Mouse (Mus musculus) midbrain, embryonic 15.5 days (tissue): ENCODE results near the gene Wdr62. TPM values are rescaled to one million over a fixed set of nuclear protein-coding genes. Genes with fewer than 3 reads are reported as not detected.
"Not testable (repeated sequence)": the region's sequence is repeated elsewhere in the genome, so short reads cannot be mapped to it uniquely, and the experiment has no call there.

Experiments
- ATAC-seq: fragments of 200-750 bp; cut with Nextera tagmentation; replicated peaks from 2 replicates; pipeline ENCODE4 v1.8.0; 2017; ENCODE audit warnings: moderate TSS enrichment
- H3K27ac ChIP-seq: fragments of 300-500 bp; sonication (generic); 2 replicates; pipeline ENCODE4 v1.5.1; 2015; ENCODE audit warnings: mild to moderate bottlenecking, inconsistent platforms
- H3K27me3 ChIP-seq: fragments of 300-500 bp; sonication (generic); replicated peaks from 2 replicates; pipeline ENCODE4 v1.6.1; 2015; ENCODE audit warnings: inconsistent platforms
- H3K36me3 ChIP-seq: fragments of 300-500 bp; sonication (generic); replicated peaks from 2 replicates; pipeline ENCODE4 v1.6.1; 2015; ENCODE audit warnings: inconsistent platforms
- H3K4me1 ChIP-seq: fragments of 300-500 bp; sonication (generic); 2 replicates; pipeline ENCODE4 v1.6.1; 2015; ENCODE audit warnings: inconsistent platforms
- H3K4me2 ChIP-seq: fragments of 300-500 bp; sonication (generic); 2 replicates; pipeline ENCODE4 v1.6.1; 2015; ENCODE audit warnings: inconsistent platforms, mild to moderate bottlenecking, moderate library complexity
- H3K4me3 ChIP-seq: fragments of 300-500 bp; sonication (generic); 2 replicates; pipeline ENCODE4 v1.5.1; 2015; ENCODE audit warnings: mild to moderate bottlenecking, inconsistent platforms
- H3K9ac ChIP-seq: fragments of 300-500 bp; sonication (generic); 2 replicates; pipeline ENCODE4 v1.6.1; 2015; ENCODE audit warnings: mild to moderate bottlenecking, inconsistent platforms
- H3K9me3 ChIP-seq: fragments of 300-500 bp; sonication (generic); 2 replicates; pipeline ENCODE4 v1.6.1; 2016; ENCODE audit warnings: inconsistent platforms
- WGBS: fragments of 180-500 bp; shearing (Covaris S2); methylation state at CpG from one replicate; pipeline ENCODE4 v1.1.7; 2015; ENCODE audit warnings: mixed read lengths; 5-methylcytosine and 5-hydroxymethylcytosine counted together
- polyA plus RNA-seq: library from polyadenylated mRNA; unstranded; fragments of >200 nt; fragmentation: Nextera tagmentation; extraction: Ambion mirVana; gene quantifications from 2 replicates; pipeline ENCODE4 v1.2.1, GENCODE M21; 2015

The Wdr62 gene
- polyA plus RNA-seq, 1 experiment from 2014 or later: 3.8 TPM

DNA sequence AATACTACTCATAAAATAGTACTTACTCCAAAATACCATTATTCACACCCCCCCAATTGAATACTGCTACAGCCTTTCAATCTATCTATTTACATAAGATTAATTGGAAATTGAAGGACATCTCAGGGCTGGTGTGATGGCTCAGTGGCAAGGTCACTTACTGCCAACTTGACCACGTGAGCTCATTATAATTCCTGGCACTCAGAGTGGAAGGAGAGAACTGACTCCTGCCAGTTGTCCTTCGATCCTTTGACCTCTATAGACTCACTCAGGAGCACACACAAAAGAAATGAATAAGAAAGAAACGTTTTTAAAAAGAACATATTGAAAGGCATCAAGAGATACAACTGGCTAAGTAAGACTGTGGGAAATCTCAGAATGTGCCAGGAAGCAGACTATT lies 64.3 kb downstream of the Wdr62 start:
- Histone ChIP-seq H3K27ac (0 out of 2 replicates have a peak overlapping the region, but pooled peaks have one; percentile 59), H3K9ac (no peak overlapping the region), H3K4me1 (peaks cover 17% of the 10 kb centered on the region), H3K4me2 (no peak overlapping the region), H3K9me3 (no peaks in the 10 kb centered on the region), H3K4me3 (no peak overlapping the region), H3K27me3 (no peaks in the 10 kb centered on the region), H3K36me3 (no peaks in the 10 kb centered on the region)
- no peak for ATAC-seq
- WGBS: 63% methylated on average over 3 of the region's 3 CpGs

DNA sequence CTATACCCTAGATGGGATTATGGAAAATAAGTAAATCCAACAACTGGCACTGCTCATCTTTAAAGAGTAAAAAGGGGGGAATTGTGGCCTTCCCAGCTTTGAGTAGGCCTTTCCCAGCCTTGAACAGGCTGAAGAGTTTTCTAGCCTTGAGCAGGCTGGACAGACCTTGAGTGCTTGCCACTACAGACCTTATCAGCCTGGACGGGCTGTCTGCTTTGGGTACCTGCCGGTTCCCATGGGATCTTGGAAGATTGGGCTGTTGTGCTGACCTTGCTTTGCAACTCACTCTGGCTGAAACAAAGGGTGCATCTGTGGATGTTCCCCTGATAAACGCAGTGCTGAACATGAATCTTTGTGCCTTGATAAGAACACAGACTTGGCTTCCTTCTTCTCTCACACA lies 66.3 kb downstream of the Wdr62 start:
- H3K4me3 ChIP-seq: no peak overlapping the region
- H3K9me3 ChIP-seq: no peaks in the 10 kb centered on the region
- H3K9ac ChIP-seq: no peak overlapping the region
- H3K4me1 ChIP-seq: peaks cover 5% of the 10 kb centered on the region
- ATAC-seq: no peak
- no peaks in the 10 kb centered on the region for H3K27me3 ChIP-seq
- H3K27ac ChIP-seq: no peak overlapping the region
- 89% methylated on average over 3 of the region's 3 CpGs for WGBS
- no peak overlapping the region for H3K4me2 ChIP-seq
- no peaks in the 10 kb centered on the region for H3K36me3 ChIP-seq

DNA sequence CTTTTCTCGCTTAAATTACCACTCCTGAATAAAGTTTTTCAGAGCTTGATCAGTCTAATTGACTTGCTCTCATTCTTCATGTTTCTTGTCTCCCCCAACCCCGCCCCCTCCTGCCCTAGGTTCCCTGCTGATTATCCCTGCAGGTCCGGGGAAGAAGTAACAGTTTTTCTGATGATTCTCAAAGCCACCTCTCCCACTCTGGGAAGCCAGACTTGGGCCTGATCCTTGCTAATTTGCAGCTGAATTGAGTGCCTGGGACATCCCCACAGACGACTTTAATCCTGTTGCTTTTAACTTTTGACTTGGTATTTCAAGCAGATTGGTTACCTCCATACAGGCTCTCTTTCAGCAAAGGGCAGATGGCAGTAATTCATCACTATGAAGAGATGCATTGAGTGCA lies 69.2 kb downstream of the Wdr62 start:
- no peaks in the 10 kb centered on the region for H3K9me3 ChIP-seq
- 21% methylated on average over 4 of the region's 4 CpGs for WGBS
- no peaks in the 10 kb centered on the region for H3K36me3 ChIP-seq
- H3K4me3 ChIP-seq: no peak overlapping the region
- ATAC-seq: no peak
- H3K4me1 ChIP-seq: no peaks in the 10 kb centered on the region
- no peaks in the 10 kb centered on the region for H3K27me3 ChIP-seq
- H3K4me2 ChIP-seq: no peak overlapping the region
- no peak overlapping the region for H3K27ac ChIP-seq
- no peak overlapping the region for H3K9ac ChIP-seq

DNA sequence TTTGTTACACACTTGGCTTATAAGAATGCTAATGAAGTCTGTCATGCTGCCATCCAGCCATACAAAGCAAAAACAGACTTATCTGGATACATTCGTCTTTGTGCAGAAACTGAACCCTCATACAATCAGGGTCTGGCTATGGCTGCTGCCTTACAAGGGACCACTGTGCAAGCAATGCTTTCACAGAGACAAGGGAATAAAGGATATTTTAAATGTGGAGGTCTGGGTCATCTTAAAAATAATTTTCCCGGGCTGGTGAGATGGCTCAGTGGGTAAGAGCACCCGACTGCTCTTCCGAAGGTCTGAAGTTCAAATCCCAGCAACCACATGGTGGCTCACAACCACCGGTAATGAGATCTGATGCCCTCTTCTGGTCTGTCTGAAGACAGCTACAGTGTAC lies 73.9 kb downstream of the Wdr62 start:
- H3K4me2 ChIP-seq, H3K27me3 ChIP-seq, ATAC-seq, H3K9me3 ChIP-seq, H3K4me3 ChIP-seq, H3K9ac ChIP-seq, H3K4me1 ChIP-seq, H3K36me3 ChIP-seq, H3K27ac ChIP-seq: not testable (repeated sequence)
- 56% methylated on average over 5 of the region's 5 CpGs for WGBS

DNA sequence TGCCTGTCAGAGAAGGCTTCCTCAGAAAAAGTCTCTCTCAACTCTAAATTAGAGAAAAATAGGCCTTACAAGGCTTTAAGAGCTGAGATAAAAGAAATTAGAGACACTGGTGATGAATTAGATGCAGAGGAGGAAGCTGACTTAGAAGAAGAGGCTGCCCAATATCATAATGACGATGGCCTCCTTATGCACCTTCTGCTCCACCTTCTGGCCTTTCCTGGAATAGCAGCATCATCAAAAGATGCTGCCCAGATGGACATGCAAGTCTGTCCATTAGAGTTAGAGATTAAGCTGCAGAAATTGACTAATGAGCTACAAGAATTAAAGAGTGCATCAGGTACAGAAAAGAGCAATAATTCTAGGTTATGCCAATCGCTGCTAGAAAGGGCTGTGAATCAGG lies 74.8 kb downstream of the Wdr62 start:
- Histone ChIP-seq H3K4me1 (no peaks in the 10 kb centered on the region), H3K9ac (no peak overlapping the region), H3K9me3 (no peaks in the 10 kb centered on the region), H3K27ac (no peak overlapping the region), H3K36me3 (no peaks in the 10 kb centered on the region), H3K27me3 (no peaks in the 10 kb centered on the region; the same call in 1 of the 2 replicates), H3K4me2 (no peak overlapping the region), H3K4me3 (no peak overlapping the region)
- 5% methylated on average over 2 of the region's 2 CpGs for WGBS
- ATAC-seq: no peak

DNA sequence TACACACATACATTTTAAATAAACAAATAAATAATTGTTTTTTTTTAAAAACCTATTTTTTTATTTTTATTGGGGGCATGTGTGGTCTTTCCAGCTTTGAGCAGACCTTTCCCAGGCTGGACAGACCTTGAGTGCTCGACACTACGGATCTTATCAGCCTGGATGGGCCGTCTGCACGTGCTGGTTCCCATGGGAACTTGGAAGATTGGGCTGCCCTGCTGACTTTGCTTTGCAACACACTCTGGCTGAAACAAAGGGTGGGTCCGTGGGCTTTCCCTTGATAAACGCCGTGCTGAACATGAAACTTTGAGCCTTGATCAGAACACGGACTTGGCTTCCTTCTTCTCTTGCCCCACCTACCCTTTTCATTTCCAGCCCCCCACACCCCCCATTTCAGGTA lies 75.8 kb downstream of the Wdr62 start:
- ATAC-seq: no peak
- Histone ChIP-seq H3K4me1 (no peaks in the 10 kb centered on the region), H3K27me3 (no peaks in the 10 kb centered on the region; the same call in 1 of the 2 replicates), H3K4me2 (no peak overlapping the region), H3K4me3 (no peak overlapping the region), H3K9ac (no peak overlapping the region), H3K9me3 (no peaks in the 10 kb centered on the region), H3K27ac (no peak overlapping the region), H3K36me3 (no peaks in the 10 kb centered on the region)
- WGBS: 19% methylated on average over 8 of the region's 8 CpGs

DNA sequence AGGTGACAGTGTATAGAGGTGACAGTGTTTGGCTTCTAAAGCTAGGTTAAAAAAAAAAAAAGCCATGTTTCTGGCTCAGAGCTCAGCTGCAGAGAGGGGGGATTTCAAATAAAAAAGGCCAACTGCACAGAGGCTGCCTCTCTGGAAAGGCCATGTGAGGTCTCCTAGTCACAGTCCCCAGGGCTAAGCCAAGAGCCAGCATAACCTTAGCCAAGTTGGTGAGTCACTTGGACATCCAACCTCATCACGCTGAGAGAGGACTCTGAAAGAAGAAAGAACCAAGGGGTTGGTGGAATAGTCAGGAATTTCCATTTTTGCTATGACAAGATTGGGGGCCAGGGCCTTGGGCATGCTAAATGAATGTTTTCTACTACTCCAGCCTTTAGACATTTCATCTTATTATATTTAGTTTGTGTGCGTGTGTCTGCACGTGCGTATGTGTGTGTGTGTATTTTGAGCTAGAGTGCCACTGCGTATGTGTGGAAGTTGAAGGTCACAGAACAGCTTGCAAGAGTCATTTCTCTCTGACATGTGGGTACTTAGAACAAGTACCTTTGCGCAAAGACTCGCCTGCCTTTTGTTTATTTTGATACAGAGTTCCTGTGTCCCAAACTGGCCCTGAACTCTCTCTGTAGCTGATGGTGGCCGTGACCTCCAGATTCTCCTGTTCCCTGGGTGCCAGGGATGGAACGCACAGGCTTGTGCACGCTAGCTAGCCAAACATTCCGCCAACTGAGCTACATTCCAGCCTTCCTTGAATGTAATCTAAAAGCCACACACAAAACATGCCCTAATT lies 77.1 kb downstream of the Wdr62 start:
- Histone ChIP-seq H3K4me3 (no peak overlapping the region), H3K9ac (no peak overlapping the region), H3K4me2 (no peak overlapping the region), H3K27me3 (no peaks in the 10 kb centered on the region; the same call in 1 of the 2 replicates), H3K27ac (no peak overlapping the region), H3K4me1 (peaks cover 4% of the 10 kb centered on the region; the same call in 1 of the 2 replicates), H3K9me3 (no peaks in the 10 kb centered on the region), H3K36me3 (no peaks in the 10 kb centered on the region)
- no peak for ATAC-seq
- 85% methylated on average over 11 of the region's 11 CpGs for WGBS

DNA sequence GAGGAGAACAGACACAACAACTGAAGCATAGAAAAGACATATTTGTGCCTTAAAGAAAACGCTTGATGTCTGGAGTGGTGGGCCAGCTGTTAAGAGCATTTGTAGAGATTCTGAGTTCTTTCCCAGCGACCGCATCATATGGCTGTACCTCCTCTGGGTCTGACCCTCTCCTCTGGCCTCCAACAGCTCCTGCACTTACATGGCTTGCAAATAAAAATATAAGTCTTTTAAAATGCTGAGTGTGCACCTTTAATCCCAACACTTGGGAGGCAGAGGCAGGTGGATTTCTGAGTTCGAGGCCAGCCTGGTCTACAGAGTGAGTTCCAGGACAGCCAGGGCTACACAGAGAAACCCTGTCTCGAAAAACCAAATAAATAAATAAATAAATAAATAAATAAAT lies 79.6 kb downstream of the Wdr62 start:
- H3K36me3 ChIP-seq, H3K27ac ChIP-seq, H3K4me3 ChIP-seq, ATAC-seq, H3K4me1 ChIP-seq, H3K9me3 ChIP-seq, H3K27me3 ChIP-seq, H3K4me2 ChIP-seq, H3K9ac ChIP-seq: not testable (repeated sequence)
- 87% methylated on average over 5 of the region's 5 CpGs for whole genome bisulfite sequencing

DNA sequence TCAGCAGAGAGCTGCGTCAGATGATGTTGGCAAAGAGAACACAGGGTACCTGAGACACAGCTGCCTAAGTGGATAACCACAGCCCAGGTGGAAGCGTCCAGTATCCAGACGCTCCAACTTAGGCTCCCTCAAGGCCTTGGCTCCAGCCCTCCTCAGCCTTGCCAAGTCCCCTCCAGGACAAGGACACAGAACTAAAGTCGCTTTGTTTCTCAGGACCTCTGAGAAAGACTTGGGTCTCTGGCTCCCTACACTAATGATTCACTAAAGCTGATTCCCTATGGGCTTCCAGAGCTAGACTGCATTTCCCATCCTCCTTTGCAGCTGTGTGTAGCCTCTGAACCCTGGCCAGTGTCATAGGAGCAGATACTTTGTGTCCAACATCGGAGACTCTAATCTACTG lies 80.0 kb downstream of the Wdr62 start:
- no peak overlapping the region for H3K27ac ChIP-seq
- no peak for ATAC-seq
- H3K4me3 ChIP-seq: no peak overlapping the region
- H3K9ac ChIP-seq: no peak overlapping the region
- H3K4me1 ChIP-seq: peaks cover 7% of the 10 kb centered on the region
- no peaks in the 10 kb centered on the region for H3K36me3 ChIP-seq
- H3K4me2 ChIP-seq: no peak overlapping the region
- H3K9me3 ChIP-seq: no peaks in the 10 kb centered on the region
- H3K27me3 ChIP-seq: no peaks in the 10 kb centered on the region; the same call in 1 of the 2 replicates
- 83% methylated on average over 5 of the region's 5 CpGs for WGBS

DNA sequence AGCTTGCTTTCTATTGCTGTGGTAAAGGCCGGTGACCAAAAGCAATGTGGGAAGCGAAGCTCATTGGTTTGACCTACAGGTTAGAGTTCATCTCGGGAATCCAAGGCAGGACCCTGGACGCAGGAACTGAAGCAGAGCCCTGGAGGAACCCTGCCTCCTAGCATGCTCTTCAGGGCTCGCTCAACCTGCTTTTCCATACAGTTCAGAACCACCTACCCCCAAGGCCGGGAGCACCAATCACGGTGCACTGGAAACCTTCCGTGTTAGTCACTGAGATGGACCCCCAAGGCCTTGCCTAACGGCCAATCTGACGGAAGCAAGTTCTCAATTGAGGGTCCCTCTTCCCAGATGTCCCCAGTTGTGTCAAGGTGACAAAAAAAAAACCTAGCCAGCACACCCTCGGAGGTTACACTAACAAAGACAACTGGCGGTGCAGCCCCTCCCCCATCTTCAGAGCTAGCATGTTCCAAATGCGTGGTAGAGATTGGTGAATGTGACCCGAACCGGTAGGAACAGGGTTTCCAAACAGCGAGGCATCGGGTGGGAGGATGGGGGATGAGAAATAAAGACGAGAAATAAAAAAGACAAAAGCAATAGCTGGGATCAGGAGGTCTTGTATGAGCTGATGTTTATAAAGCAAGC lies 80.6 kb downstream of the Wdr62 start:
- no peak overlapping the region for H3K4me2 ChIP-seq
- ATAC-seq: no peak
- 76% methylated on average over 18 of the region's 18 CpGs for WGBS

DNA sequence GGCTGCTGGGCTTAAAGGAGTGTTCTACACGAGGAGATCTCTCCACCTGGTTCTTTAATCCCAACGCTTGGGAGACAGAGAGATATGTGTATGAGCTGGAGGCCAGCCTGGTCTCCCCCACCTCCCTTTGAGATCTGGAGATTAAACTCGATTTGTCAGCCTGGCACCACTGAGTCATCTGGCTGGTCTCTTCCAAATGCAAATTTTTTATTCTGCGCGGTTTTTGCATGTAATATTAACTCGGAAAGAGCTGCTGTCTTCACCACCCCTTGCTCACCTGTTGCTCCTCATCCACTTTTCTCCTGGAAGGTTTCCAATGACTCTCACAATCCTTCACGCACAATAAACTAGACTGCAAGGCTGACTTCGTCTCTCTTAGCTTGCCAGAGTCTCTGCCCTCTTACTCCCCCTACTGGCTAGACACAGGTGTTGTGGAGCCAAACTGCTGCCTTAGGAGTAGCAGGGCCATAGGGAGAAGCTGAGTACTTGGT lies 81.7 kb downstream of the Wdr62 start, which contains the start of gene Capns1:
Capns1 (minus strand) TSS at position 331 of the 491 bp plus-strand sequence.
- peaks cover 11% of the 10 kb centered on the region for H3K4me1 ChIP-seq
- no peaks in the 10 kb centered on the region; the same call in 1 of the 2 replicates for H3K27me3 ChIP-seq
- H3K9me3 ChIP-seq: no peaks in the 10 kb centered on the region
- no peak for ATAC-seq
- no peaks in the 10 kb centered on the region for H3K36me3 ChIP-seq
- H3K27ac ChIP-seq: no peak within 1 kb of the TSS
- H3K4me2 ChIP-seq: peak within 1 kb of the TSS; percentile 30
- 6% methylated on average over 8 of the region's 8 CpGs for WGBS
- no peak within 1 kb of the TSS for H3K9ac ChIP-seq
- peak within 1 kb of the TSS; percentile 7 for H3K4me3 ChIP-seq

More for the DNA sequence above, 80.6 kb downstream of the Wdr62 start:
- Histone ChIP-seq H3K36me3 (no peaks in the 10 kb centered on the region), H3K9me3 (no peaks in the 10 kb centered on the region), H3K27ac (no peak overlapping the region), H3K27me3 (no peaks in the 10 kb centered on the region; the same call in 1 of the 2 replicates), H3K4me3 (no peak overlapping the region), H3K9ac (no peak overlapping the region), H3K4me1 (peaks cover 9% of the 10 kb centered on the region)

DNA sequence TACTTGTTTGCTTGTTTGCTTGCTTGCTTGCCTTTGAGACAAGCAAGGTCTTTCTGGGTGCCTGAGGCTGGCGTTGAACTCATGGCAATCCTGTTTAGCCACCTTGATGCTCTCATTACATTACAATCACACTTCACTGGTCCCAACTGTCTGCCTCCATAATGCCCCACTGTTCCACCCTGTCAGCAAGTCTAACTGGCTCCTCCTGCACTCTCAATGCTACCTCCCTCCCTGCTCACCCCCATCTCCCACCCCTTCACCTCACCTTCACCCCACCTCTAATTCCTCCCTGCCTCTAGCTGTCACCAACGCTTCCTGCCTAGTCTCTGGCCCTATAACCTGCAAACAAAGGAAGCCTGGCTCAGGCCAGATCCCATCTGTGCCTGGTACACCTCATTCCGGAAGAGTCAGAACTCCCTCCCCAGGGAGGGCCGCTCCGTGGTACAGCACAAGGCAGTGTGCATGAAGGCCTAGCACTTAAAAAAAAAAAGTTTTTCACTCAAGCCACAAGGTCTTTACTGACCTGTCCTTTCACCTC lies 82.6 kb downstream of the Wdr62 start:
- 79% methylated on average over 5 of the region's 5 CpGs for WGBS

More for the DNA sequence above, 82.6 kb downstream of the Wdr62 start:
- no peak for ATAC-seq
- H3K36me3 ChIP-seq: no peaks in the 10 kb centered on the region
- H3K4me1 ChIP-seq: peaks cover 19% of the 10 kb centered on the region
- H3K4me3 ChIP-seq: no peak overlapping the region
- no peak overlapping the region for H3K9ac ChIP-seq
- H3K9me3 ChIP-seq: no peaks in the 10 kb centered on the region
- H3K4me2 ChIP-seq: no peak overlapping the region
- H3K27me3 ChIP-seq: no peaks in the 10 kb centered on the region; the same call in 1 of the 2 replicates
- H3K27ac ChIP-seq: no peak overlapping the region
